Comparison of ENCODE assay signal across 8 mouse cellular contexts in the genomic region with DNA sequence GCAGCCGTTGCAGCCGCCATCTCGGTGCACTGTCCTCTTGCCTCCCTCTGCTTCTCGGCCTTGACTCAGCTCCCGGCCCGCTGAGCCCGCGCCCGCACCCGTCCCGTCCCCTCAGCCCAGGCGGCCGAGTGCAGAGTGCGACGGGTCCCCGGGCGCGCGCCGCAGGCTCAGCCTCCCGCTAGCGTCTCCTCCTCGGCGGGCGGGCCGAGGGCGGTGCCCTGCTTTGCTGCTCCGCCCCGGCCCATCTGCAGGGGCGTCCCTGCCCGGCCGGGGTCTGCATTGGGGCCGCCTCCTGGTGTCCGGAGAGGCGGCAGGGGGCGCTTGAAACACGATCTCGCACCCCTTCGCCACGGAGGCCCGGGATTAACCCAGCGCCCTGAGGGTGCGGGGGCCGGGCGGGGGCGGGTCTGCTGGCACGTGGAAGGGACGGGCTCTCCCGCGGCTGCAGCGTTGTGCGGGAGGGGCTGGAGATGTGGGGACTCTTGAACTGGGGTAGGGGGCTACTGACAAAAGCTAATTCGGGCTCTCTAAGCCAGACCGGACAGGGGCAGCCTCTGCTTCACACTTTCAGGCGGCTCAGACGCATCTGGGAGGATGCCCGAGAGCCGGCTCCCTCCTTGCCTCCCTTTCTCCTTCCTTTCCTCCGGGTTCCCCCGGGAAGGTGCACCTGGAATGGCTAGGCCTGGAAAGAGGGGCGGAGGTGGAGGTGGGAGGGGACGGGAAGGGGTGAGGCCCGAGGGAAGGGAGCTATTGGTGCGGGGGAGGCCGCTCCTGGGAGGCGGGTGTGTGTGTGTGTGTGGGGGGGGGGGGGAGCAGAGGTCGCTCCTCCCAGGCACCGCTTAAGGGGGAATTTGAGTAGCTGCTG. TPM values are rescaled to one million over a fixed set of nuclear protein-coding genes. Genes with fewer than 3 reads are reported as not detected.
DNase-seq lines count a peak whose midpoint lies in the region; ATAC-seq lines count a peak whose summit lies in the region.

No protein-coding gene starts in this region.

- H3K4me1 ChIP-seq in embryonic facial prominence, embryonic 10.5 days, result peaks cover 52% of the 10 kb centered on the region
- peaks cover 36% of the 10 kb centered on the region for H3K4me1 ChIP-seq in limb, embryonic 13.5 days
- peaks cover 47% of the 10 kb centered on the region for H3K4me1 ChIP-seq in midbrain, embryonic 13.5 days (replicated peaks)

- H3K36me3 ChIP-seq in embryonic facial prominence, embryonic 10.5 days (replicated peaks), result peaks cover 43% of the 10 kb centered on the region
- peaks cover 38% of the 10 kb centered on the region for H3K36me3 ChIP-seq in limb, embryonic 13.5 days
- peaks cover 32% of the 10 kb centered on the region for H3K36me3 ChIP-seq in midbrain, embryonic 13.5 days

- H3K9me3 ChIP-seq in embryonic facial prominence, embryonic 10.5 days, result no peaks in the 10 kb centered on the region
- H3K9me3 ChIP-seq in limb, embryonic 13.5 days, result no peaks in the 10 kb centered on the region
- no peaks in the 10 kb centered on the region for H3K9me3 ChIP-seq in midbrain, embryonic 13.5 days

- peak; percentile 89 for ATAC-seq in limb, embryonic 13.5 days (ENCODE audit: low FRiP score, low read depth)
- peak; percentile 87 for ATAC-seq in midbrain, embryonic 13.5 days

- WGBS in embryonic facial prominence, embryonic 10.5 days, result under 1% methylated on average over 68 of the region's 68 CpGs
- under 1% methylated on average over 50 of the region's 68 CpGs for WGBS in limb, embryonic 13.5 days
- under 1% methylated on average over 64 of the region's 68 CpGs for WGBS in midbrain, embryonic 13.5 days

- no peaks in the 10 kb centered on the region; the same call in 1 of the 2 replicates for H3K27me3 ChIP-seq in embryonic facial prominence, embryonic 10.5 days (replicated peaks; ENCODE audit: low read depth, poor library complexity, severe bottlenecking)
- no peaks in the 10 kb centered on the region for H3K27me3 ChIP-seq in limb, embryonic 13.5 days
- H3K27me3 ChIP-seq in midbrain, embryonic 13.5 days, result no peaks in the 10 kb centered on the region

- H3K4me3 ChIP-seq in embryonic facial prominence, embryonic 10.5 days, result peak overlapping the region; percentile 77
- peak overlapping the region; percentile 65 for H3K4me3 ChIP-seq in limb, embryonic 13.5 days
- H3K4me3 ChIP-seq in midbrain, embryonic 13.5 days (replicated peaks), result peak overlapping the region; percentile 72

- peak overlapping the region; percentile 78 for H3K4me2 ChIP-seq in limb, embryonic 13.5 days (replicated peaks)
- peak overlapping the region; percentile 91 for H3K4me2 ChIP-seq in midbrain, embryonic 13.5 days (replicated peaks)

- H3K9ac ChIP-seq in limb, embryonic 13.5 days, result peak overlapping the region; percentile 82
- peak overlapping the region; percentile 82 for H3K9ac ChIP-seq in midbrain, embryonic 13.5 days (replicated peaks)

- DNase-seq in urinary bladder, adult 18-20 months (ENCODE audit: low spot score in 2 of 2), result peak; percentile 68 to 84
- DNase-seq in urinary bladder, postnatal 10 days (ENCODE audit: low spot score), result no peak
- DNase-seq in embryonic facial prominence, embryonic 10.5 days (ENCODE audit: low spot score), result peak; percentile 94
- DNase-seq in heart, adult 11 months, result peak; percentile 99
- peak; percentile 88 for DNase-seq in kidney, adult 11 months
- peak; percentile 74 to 81 for DNase-seq in spleen, postnatal 10 days (ENCODE audit: low spot score in 2 of 2)

- peak overlapping the region; percentile 93 for H3K27ac ChIP-seq in embryonic facial prominence, embryonic 10.5 days (replicated peaks)
- H3K27ac ChIP-seq in limb, embryonic 13.5 days, result peak overlapping the region; percentile 95
- H3K27ac ChIP-seq in midbrain, embryonic 13.5 days, result peak overlapping the region; percentile 91

RNA-seq across cellular contexts. Expression of gene Polr2h, which starts 1.3 kb away (rescaled TPM):
- polyA plus RNA-seq in embryonic facial prominence, embryonic 10.5 days (2016; fragmentation: Nextera tagmentation; extraction: Ambion mirVana), result 151 and 153 TPM in 2 replicates
- 117 and 118 TPM in 2 replicates for polyA plus RNA-seq in limb, embryonic 13.5 days (2015; fragmentation: Nextera tagmentation; extraction: Ambion mirVana)
- polyA plus RNA-seq in midbrain, embryonic 13.5 days (2015; fragmentation: Nextera tagmentation; extraction: Ambion mirVana), result 86.3 and 87.9 TPM in 2 replicates

RNA-seq across cellular contexts. Expression of gene Clcn2, which starts 1.3 kb away (rescaled TPM):
- polyA plus RNA-seq in embryonic facial prominence, embryonic 10.5 days (2016; fragmentation: Nextera tagmentation; extraction: Ambion mirVana), result 13.9 and 15.9 TPM in 2 replicates
- 23.3 and 23.5 TPM in 2 replicates for polyA plus RNA-seq in limb, embryonic 13.5 days (2015; fragmentation: Nextera tagmentation; extraction: Ambion mirVana)
- polyA plus RNA-seq in midbrain, embryonic 13.5 days (2015; fragmentation: Nextera tagmentation; extraction: Ambion mirVana), result 20.6 and 32.0 TPM in 2 replicates

RNA-seq across cellular contexts. Expression of gene Chrd, which starts 16.7 kb away (rescaled TPM):
- polyA plus RNA-seq in embryonic facial prominence, embryonic 10.5 days (2016; fragmentation: Nextera tagmentation; extraction: Ambion mirVana), result 1.3 and 1.4 TPM in 2 replicates
- polyA plus RNA-seq in limb, embryonic 13.5 days (2015; fragmentation: Nextera tagmentation; extraction: Ambion mirVana), result 9.1 and 9.3 TPM in 2 replicates
- 3.8 and 4.3 TPM in 2 replicates for polyA plus RNA-seq in midbrain, embryonic 13.5 days (2015; fragmentation: Nextera tagmentation; extraction: Ambion mirVana)

RNA-seq across cellular contexts. Expression of gene Thpo, which starts 18.1 kb away (rescaled TPM):
- polyA plus RNA-seq in embryonic facial prominence, embryonic 10.5 days (2016; fragmentation: Nextera tagmentation; extraction: Ambion mirVana), result 0.44 and 0.72 TPM in 2 replicates
- 0.66 and 0.74 TPM in 2 replicates for polyA plus RNA-seq in limb, embryonic 13.5 days (2015; fragmentation: Nextera tagmentation; extraction: Ambion mirVana)
- 0.71 and 1.4 TPM in 2 replicates for polyA plus RNA-seq in midbrain, embryonic 13.5 days (2015; fragmentation: Nextera tagmentation; extraction: Ambion mirVana)

RNA-seq across cellular contexts. Expression of gene Fam131a, which starts 23.2 kb away (rescaled TPM):
- 2.9 and 4.8 TPM in 2 replicates for polyA plus RNA-seq in embryonic facial prominence, embryonic 10.5 days (2016; fragmentation: Nextera tagmentation; extraction: Ambion mirVana)
- 8.5 and 10.4 TPM in 2 replicates for polyA plus RNA-seq in limb, embryonic 13.5 days (2015; fragmentation: Nextera tagmentation; extraction: Ambion mirVana)
- 35.7 and 37.3 TPM in 2 replicates for polyA plus RNA-seq in midbrain, embryonic 13.5 days (2015; fragmentation: Nextera tagmentation; extraction: Ambion mirVana)
